Mouse (Mus musculus): ENCODE measurements at regions not wholly inside any gene's neighbourhood (a gene's known extent, or its start where the extent isn't known, plus 50 kb on each side); places are given as distances from the start of the nearest gene placed in this dataset.
A peak's percentile ranks its signal among the peaks of the same experiment; 100 is the strongest.
"Not testable (repeated sequence)": the region's sequence is repeated elsewhere in the genome, so short reads cannot be mapped to it uniquely, and the experiment has no call there.

- no peak for DNase-seq
Measured at GRCm38 (mm10) chr10:91440051-91440450, 258.9 kb upstream of the Tmpo start.

- no peak for DNase-seq
Measured at GRCm38 (mm10) chr10:91437917-91438316, 256.8 kb upstream of the Tmpo start.

GRCm38 (mm10) chr10:91436091-91436569 is 255.0 kb upstream of the Tmpo start:
- DNase-seq: no peak

- DNase-seq: no peak
Measured at GRCm38 (mm10) chr10:91430281-91430680, 249.2 kb upstream of the Tmpo start.

GRCm38 (mm10) chr10:91426584-91426983 is 245.5 kb upstream of the Tmpo start:
- no peak for DNase-seq

- not testable (repeated sequence) for DNase-seq
Measured at GRCm38 (mm10) chr10:91425625-91426385, 244.7 kb upstream of the Tmpo start.

- no peak for DNase-seq
Measured at GRCm38 (mm10) chr10:91424786-91425185, 243.7 kb upstream of the Tmpo start.

GRCm38 (mm10) chr10:91387255-91387654 is 206.1 kb upstream of the Tmpo start:
- peak; percentile 11 for DNase-seq

- peak; percentile 45 for DNase-seq
Measured at GRCm38 (mm10) chr10:91384372-91384771, 203.3 kb upstream of the Tmpo start.

- DNase-seq: no peak
Measured at GRCm38 (mm10) chr10:91376683-91377082, 195.6 kb upstream of the Tmpo start.

- DNase-seq: no peak
Measured at GRCm38 (mm10) chr10:91367488-91367887, 186.4 kb upstream of the Tmpo start.

- no peak for DNase-seq
Measured at GRCm38 (mm10) chr10:91362587-91362986, 181.5 kb upstream of the Tmpo start.

- no peak for DNase-seq
Measured at GRCm38 (mm10) chr10:91361621-91362020, 180.5 kb upstream of the Tmpo start.

GRCm38 (mm10) chr10:91345465-91345864 is 164.3 kb upstream of the Tmpo start:
- DNase-seq: no peak

GRCm38 (mm10) chr10:91342083-91342482 is 161.0 kb upstream of the Tmpo start:
- DNase-seq: no peak

GRCm38 (mm10) chr10:91339361-91339760 is 158.2 kb upstream of the Tmpo start:
- no peak for DNase-seq

GRCm38 (mm10) chr10:91326661-91327312 is 145.7 kb upstream of the Tmpo start:
- no peak for DNase-seq

- no peak for DNase-seq
Measured at GRCm38 (mm10) chr10:91326144-91326655, 145.1 kb upstream of the Tmpo start.

GRCm38 (mm10) chr10:91321226-91321625 is 140.1 kb upstream of the Tmpo start:
- no peak for DNase-seq

GRCm38 (mm10) chr10:91319442-91320112 is 138.5 kb upstream of the Tmpo start:
- DNase-seq: no peak

GRCm38 (mm10) chr10:91314441-91314840 is 133.3 kb upstream of the Tmpo start:
- DNase-seq: no peak

GRCm38 (mm10) chr10:91313316-91313715 is 132.2 kb upstream of the Tmpo start:
- no peak for DNase-seq

GRCm38 (mm10) chr10:91312913-91313312 is 131.8 kb upstream of the Tmpo start:
- DNase-seq: no peak

- DNase-seq: no peak
Measured at GRCm38 (mm10) chr10:91300067-91300466, 119.0 kb upstream of the Tmpo start.

Data from cerebellum, adult 9-11 months (tissue).